Mouse (Mus musculus): ENCODE results near the gene Tmem229b. TPM values are rescaled to one million over a fixed set of nuclear protein-coding genes. Genes with fewer than 3 reads are reported as not detected.

Tmem229b gene
- polyA plus RNA-seq (2012; rRNA removed; ENCODE audit: low replicate concordance): 33.1 and 36.1 TPM in 2 replicates

GRCm38 (mm10) chr12:79007126-79007753, at the start of gene Tmem229b:
Tmem229b (minus strand) TSS chr12:79007627.

GRCm38 (mm10) chr12:79028911-79029861, 21.8 kb upstream of the Tmem229b start, which contains the start of gene Plekhh1:
Plekhh1 (plus strand) TSS chr12:79029163.

Other genes starting within 250 kb of the Tmem229b start
- 7.8 and 21.3 TPM in 2 replicates for gene Atp6v1d, start 146.0 kb downstream of the Tmem229b start, polyA plus RNA-seq (2012; rRNA removed; ENCODE audit: low replicate concordance)
- 6.7 and 18.7 TPM in 2 replicates for gene Eif2s1, start 145.8 kb downstream of the Tmem229b start, polyA plus RNA-seq (2012; rRNA removed; ENCODE audit: low replicate concordance)
- gene Plek2, start 100.7 kb downstream of the Tmem229b start, polyA plus RNA-seq (2012; rRNA removed; ENCODE audit: low replicate concordance): 0.98 and 1.4 TPM in 2 replicates
- gene Plekhh1, start 21.5 kb upstream of the Tmem229b start, polyA plus RNA-seq (2012; rRNA removed; ENCODE audit: low replicate concordance): 6.6 and 8.2 TPM in 2 replicates
- 12.2 and 19.1 TPM in 2 replicates for gene Pigh, start 82.0 kb upstream of the Tmem229b start, polyA plus RNA-seq (2012; rRNA removed; ENCODE audit: low replicate concordance)
- gene Arg2, start 123.2 kb upstream of the Tmem229b start, polyA plus RNA-seq (2012; rRNA removed; ENCODE audit: low replicate concordance): 7.4 and 14.7 TPM in 2 replicates
- gene Vti1b, start 165.0 kb upstream of the Tmem229b start, polyA plus RNA-seq (2012; rRNA removed; ENCODE audit: low replicate concordance): 29.1 and 48.9 TPM in 2 replicates
- gene Rdh11, start 184.7 kb upstream of the Tmem229b start, polyA plus RNA-seq (2012; rRNA removed; ENCODE audit: low replicate concordance): 7.2 and 16.5 TPM in 2 replicates
- gene Rdh12, start 201.3 kb upstream of the Tmem229b start, polyA plus RNA-seq (2012; rRNA removed; ENCODE audit: low replicate concordance): 2.2 and 4.0 TPM in 2 replicates

Measured in mammary gland, adult 2 months (tissue).